Mouse (Mus musculus) lung, postnatal 14 days (tissue): ENCODE data around the gene Prim2.

Experiments
- DNase-seq: peaks from one replicate; pipeline ENCODE4 v3.0.0; 2021

Prim2 gene

GRCm38 (mm10) chr1:33536272-33537004 lies 133.2 kb downstream of the Prim2 start:
- DNase-seq = no peak

- no peak for DNase-seq
These were observed 134.4 kb downstream of the Prim2 start for GRCm38 (mm10) chr1:33535140-33535686.

- no peak for DNase-seq
These were observed 137.7 kb downstream of the Prim2 start for GRCm38 (mm10) chr1:33531860-33532259.

GRCm38 (mm10) chr1:33531097-33531856 lies 138.3 kb downstream of the Prim2 start:
- DNase-seq = no peak

- no peak for DNase-seq
These were observed 139.1 kb downstream of the Prim2 start for GRCm38 (mm10) chr1:33530491-33530890.

GRCm38 (mm10) chr1:33529543-33530232 lies 139.9 kb downstream of the Prim2 start:
- no peak for DNase-seq

- DNase-seq = no peak
These were observed 142.2 kb downstream of the Prim2 start for GRCm38 (mm10) chr1:33527352-33527863.

- DNase-seq = no peak
These were observed 146.4 kb downstream of the Prim2 start for GRCm38 (mm10) chr1:33523223-33523622.

GRCm38 (mm10) chr1:33515124-33515523 lies 154.5 kb downstream of the Prim2 start:
- no peak for DNase-seq

- DNase-seq = no peak
These were observed 158.3 kb downstream of the Prim2 start for GRCm38 (mm10) chr1:33511310-33511709.

GRCm38 (mm10) chr1:33504371-33504770 lies 165.2 kb downstream of the Prim2 start:
- no peak for DNase-seq

- DNase-seq = no peak
These were observed 166.7 kb downstream of the Prim2 start for GRCm38 (mm10) chr1:33502890-33503289.

- DNase-seq = no peak
These were observed 167.3 kb downstream of the Prim2 start for GRCm38 (mm10) chr1:33502298-33502697.

GRCm38 (mm10) chr1:33500111-33500510 lies 169.5 kb downstream of the Prim2 start:
- no peak for DNase-seq

- DNase-seq = no peak
These were observed 170.0 kb downstream of the Prim2 start for GRCm38 (mm10) chr1:33499603-33500002.

GRCm38 (mm10) chr1:33496128-33496527 lies 173.5 kb downstream of the Prim2 start:
- no peak for DNase-seq

- DNase-seq = no peak
These were observed 174.0 kb downstream of the Prim2 start for GRCm38 (mm10) chr1:33495586-33495985.

GRCm38 (mm10) chr1:33495203-33495553 lies 174.4 kb downstream of the Prim2 start:
- DNase-seq = no peak

GRCm38 (mm10) chr1:33494524-33495202 lies 174.9 kb downstream of the Prim2 start:
- no peak for DNase-seq

GRCm38 (mm10) chr1:33490220-33490619 lies 179.4 kb downstream of the Prim2 start:
- no peak for DNase-seq

- no peak for DNase-seq
These were observed 181.2 kb downstream of the Prim2 start for GRCm38 (mm10) chr1:33488372-33488771.

- no peak for DNase-seq
These were observed 185.8 kb downstream of the Prim2 start for GRCm38 (mm10) chr1:33483746-33484145.

- DNase-seq = no peak
These were observed 189.2 kb downstream of the Prim2 start for GRCm38 (mm10) chr1:33480382-33480781.
